Mouse (Mus musculus) midbrain, embryonic 16.5 days (tissue): Measurements from ENCODE around the gene Tet2. TPM values are rescaled to one million over a fixed set of nuclear protein-coding genes. Genes with fewer than 3 reads are reported as not detected.

ENCODE experiments used
- ATAC-seq: fragments of 200-750 bp; cut with Nextera tagmentation; 2 replicates; pipeline ENCODE4 v1.8.0; 2017; ENCODE audit warnings: moderate TSS enrichment
- H3K27ac ChIP-seq: fragments of 300-500 bp; sonication (generic); 2 replicates; pipeline ENCODE4 v1.5.1; 2014; ENCODE audit warnings: mild to moderate bottlenecking, low read length, mixed read lengths
- H3K27me3 ChIP-seq: fragments of 300-500 bp; sonication (generic); 2 replicates; pipeline ENCODE4 v1.6.1; 2014; ENCODE audit warnings: low read depth, low read length, mixed read lengths; ENCODE audit not compliant: control insufficient read depth, insufficient read depth
- H3K36me3 ChIP-seq: fragments of 300-500 bp; sonication (generic); 2 replicates; pipeline ENCODE4 v1.6.1; 2014; ENCODE audit warnings: mild to moderate bottlenecking, low read length, moderate library complexity, mixed read lengths; ENCODE audit not compliant: control insufficient read depth, insufficient read depth
- H3K4me1 ChIP-seq: fragments of 300-500 bp; sonication (generic); 2 replicates; pipeline ENCODE4 v1.6.1; 2014; ENCODE audit warnings: mild to moderate bottlenecking, low read length, mixed read lengths; ENCODE audit not compliant: control insufficient read depth, insufficient read depth
- H3K4me2 ChIP-seq: fragments of 300-500 bp; sonication (generic); 2 replicates; pipeline ENCODE4 v1.6.1; 2014; ENCODE audit warnings: mild to moderate bottlenecking, low read length, mixed read lengths
- H3K4me3 ChIP-seq: fragments of 300-500 bp; sonication (generic); 2 replicates; pipeline ENCODE4 v1.5.1; 2014; ENCODE audit warnings: low read depth, mild to moderate bottlenecking, low read length, moderate library complexity, mixed read lengths
- H3K9ac ChIP-seq: fragments of 300-500 bp; sonication (generic); 2 replicates; pipeline ENCODE4 v1.6.1; 2014; ENCODE audit warnings: low read depth, low read length, mixed read lengths
- H3K9me3 ChIP-seq: fragments of 300-500 bp; sonication (generic); replicated peaks from 2 replicates; pipeline ENCODE4 v1.6.1; 2014; ENCODE audit warnings: mild to moderate bottlenecking, low read length, mixed read lengths; ENCODE audit not compliant: control insufficient read depth, poor library complexity, severe bottlenecking
- WGBS: fragments of 180-500 bp; shearing (Covaris S2); extraction: QIAGEN DNeasy Blood & Tissue Kit; methylation state at CpG from one replicate; pipeline ENCODE4 v1.1.7; 2014; 5-methylcytosine and 5-hydroxymethylcytosine counted together
- polyA plus RNA-seq: library from polyadenylated mRNA; unstranded; fragments of >200 nt; fragmentation: Nextera tagmentation; extraction: Ambion mirVana; gene quantifications from 2 replicates; pipeline ENCODE4 v1.2.1, GENCODE M21; 2015

The Tet2 gene
- polyA plus RNA-seq, 1 experiment from 2014 or later, result 20.6 TPM

DNA sequence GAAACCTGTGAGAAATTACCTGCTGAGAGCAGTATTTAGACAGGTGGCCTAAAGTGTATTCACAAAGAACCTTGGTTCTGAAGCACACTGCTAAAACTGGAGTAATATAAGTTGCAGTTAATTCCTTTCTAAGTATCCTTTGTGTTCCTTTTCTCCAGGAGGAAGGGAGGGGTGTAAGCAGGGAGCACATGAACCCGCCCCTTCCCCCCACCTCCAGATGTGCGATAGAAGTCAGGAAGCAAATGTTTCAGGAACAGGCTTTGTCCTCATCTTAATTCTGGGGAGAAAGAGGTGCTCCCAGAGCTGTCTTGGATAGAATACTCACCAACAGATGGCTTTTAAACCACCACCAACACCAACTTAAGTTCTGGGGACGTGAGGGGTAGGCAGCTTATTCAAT is 82.9 kb downstream of the Tet2 start:
- WGBS, result 81% methylated on average over 3 of the region's 3 CpGs
- no peaks in the 10 kb centered on the region for H3K4me1 ChIP-seq
- H3K9me3 ChIP-seq, result no peaks in the 10 kb centered on the region
- H3K27me3 ChIP-seq, result no peaks in the 10 kb centered on the region
- no peak overlapping the region for H3K4me2 ChIP-seq
- H3K36me3 ChIP-seq, result peaks cover 6% of the 10 kb centered on the region; the same call in 1 of the 2 replicates
- no peak overlapping the region for H3K27ac ChIP-seq
- H3K9ac ChIP-seq, result no peak overlapping the region
- ATAC-seq, result no peak
- H3K4me3 ChIP-seq, result no peak overlapping the region

DNA sequence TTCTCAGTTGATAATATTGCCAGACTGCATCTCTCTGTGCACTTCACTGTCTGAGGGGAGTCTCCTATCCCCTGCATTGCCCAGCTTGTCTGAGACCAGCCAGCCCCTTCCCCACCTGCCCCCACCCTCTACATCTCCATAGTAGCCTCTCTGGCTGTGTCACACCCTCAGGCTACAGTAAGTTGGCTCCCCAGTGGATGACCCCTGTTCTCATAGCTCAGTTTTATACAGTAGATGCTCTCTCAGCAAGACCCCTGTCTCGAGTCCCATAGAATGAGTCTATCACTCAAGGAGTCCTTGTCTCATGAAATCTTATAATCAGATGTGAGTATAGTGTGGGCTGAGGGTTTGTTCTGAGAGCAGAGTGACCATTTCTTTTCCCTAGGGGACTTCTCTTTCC is 85.8 kb downstream of the Tet2 start:
- Histone ChIP-seq H3K27ac (no peak overlapping the region), H3K9me3 (no peaks in the 10 kb centered on the region), H3K4me1 (no peaks in the 10 kb centered on the region), H3K27me3 (no peaks in the 10 kb centered on the region), H3K4me2 (no peak overlapping the region), H3K4me3 (no peak overlapping the region), H3K36me3 (no peaks in the 10 kb centered on the region), H3K9ac (no peak overlapping the region)
- 94% methylated on average over 1 of the region's 1 CpGs for WGBS
- no peak for ATAC-seq

GRCm38 (mm10) chr3:133453896-133454295 is 91.0 kb downstream of the Tet2 start:
- Histone ChIP-seq H3K27me3 (no peaks in the 10 kb centered on the region), H3K36me3 (no peaks in the 10 kb centered on the region), H3K4me2 (no peak overlapping the region), H3K4me1 (no peaks in the 10 kb centered on the region), H3K27ac (no peak overlapping the region), H3K4me3 (no peak overlapping the region), H3K9ac (no peak overlapping the region), H3K9me3 (no peaks in the 10 kb centered on the region)
- no peak for ATAC-seq
- 81% methylated on average over 8 of the region's 8 CpGs for WGBS

DNA sequence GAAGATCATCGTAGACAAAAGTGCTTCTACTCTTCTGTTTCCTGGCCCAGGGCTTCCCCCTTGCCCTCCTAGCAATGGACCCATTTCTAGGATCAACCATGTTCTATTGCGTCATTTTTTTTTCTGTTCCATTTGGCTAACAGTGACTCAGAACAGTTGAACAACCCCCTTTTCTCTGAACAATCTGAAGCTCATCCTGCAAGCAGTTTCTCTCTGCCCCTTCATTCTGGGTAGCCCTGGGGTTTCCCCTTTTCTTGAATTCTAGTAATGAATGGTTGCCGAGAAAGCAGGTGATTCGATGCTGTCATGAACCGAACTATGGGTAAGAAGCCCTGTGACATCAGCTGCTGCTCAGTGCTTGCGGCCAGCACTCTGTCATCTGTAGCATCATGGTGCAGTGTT is 108.0 kb downstream of the Tet2 start:
- H3K4me1 ChIP-seq, result no peaks in the 10 kb centered on the region
- no peak overlapping the region for H3K27ac ChIP-seq
- H3K36me3 ChIP-seq, result no peaks in the 10 kb centered on the region
- H3K27me3 ChIP-seq, result no peaks in the 10 kb centered on the region
- no peaks in the 10 kb centered on the region for H3K9me3 ChIP-seq
- ATAC-seq, result no peak
- 92% methylated on average over 6 of the region's 6 CpGs for WGBS
- no peak overlapping the region for H3K4me3 ChIP-seq
- H3K9ac ChIP-seq, result no peak overlapping the region
- no peak overlapping the region for H3K4me2 ChIP-seq

GRCm38 (mm10) chr3:133436279-133436860 is 108.6 kb downstream of the Tet2 start:
- H3K27me3 ChIP-seq, result no peaks in the 10 kb centered on the region
- H3K9ac ChIP-seq, result no peak overlapping the region
- H3K4me3 ChIP-seq, result no peak overlapping the region
- 90% methylated on average over 4 of the region's 4 CpGs for WGBS
- H3K9me3 ChIP-seq, result no peaks in the 10 kb centered on the region
- no peaks in the 10 kb centered on the region for H3K4me1 ChIP-seq
- H3K27ac ChIP-seq, result no peak overlapping the region
- ATAC-seq, result no peak
- no peak overlapping the region for H3K4me2 ChIP-seq
- no peaks in the 10 kb centered on the region for H3K36me3 ChIP-seq

- Histone ChIP-seq H3K27ac (no peak overlapping the region), H3K4me2 (no peak overlapping the region), H3K36me3 (no peaks in the 10 kb centered on the region), H3K4me1 (no peaks in the 10 kb centered on the region), H3K4me3 (no peak overlapping the region), H3K9me3 (no peaks in the 10 kb centered on the region), H3K9ac (no peak overlapping the region), H3K27me3 (no peaks in the 10 kb centered on the region)
- ATAC-seq, result no peak
- 86% methylated on average over 1 of the region's 1 CpGs for WGBS
These were observed 109.2 kb downstream of the Tet2 start for GRCm38 (mm10) chr3:133435774-133436148.

DNA sequence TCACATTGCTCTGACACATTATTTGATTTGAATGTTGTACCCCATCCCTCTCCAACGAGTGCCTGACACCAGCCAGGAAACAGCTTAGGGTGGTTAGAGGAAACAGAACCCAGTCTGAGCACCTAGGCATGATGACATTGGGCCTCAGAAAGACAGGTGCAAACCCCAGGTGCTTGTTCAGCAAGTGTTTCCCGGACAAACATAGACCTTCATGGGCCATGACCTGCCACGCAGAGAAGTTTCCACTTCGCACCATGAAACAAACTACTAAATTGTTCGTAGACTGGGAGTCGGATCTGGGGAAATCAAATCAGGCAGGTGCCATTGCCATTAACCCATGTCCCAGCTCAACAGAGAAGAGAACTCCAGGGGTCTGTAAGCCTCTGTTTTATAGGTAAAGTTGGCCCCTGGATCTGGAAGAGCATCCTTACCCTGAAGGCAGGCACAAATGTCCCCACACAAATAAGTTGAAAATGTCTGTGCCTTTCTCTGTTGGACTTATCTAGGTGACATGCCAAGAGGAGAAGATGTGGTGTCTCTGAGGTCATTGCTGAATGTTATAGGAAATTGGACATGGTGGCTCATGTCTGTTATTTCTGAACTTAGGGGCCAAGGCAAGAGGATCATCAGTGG is 109.7 kb downstream of the Tet2 start:
- Histone ChIP-seq H3K27me3 (no peaks in the 10 kb centered on the region), H3K27ac (no peak overlapping the region), H3K9me3 (no peaks in the 10 kb centered on the region), H3K4me3 (no peak overlapping the region), H3K36me3 (no peaks in the 10 kb centered on the region), H3K9ac (no peak overlapping the region), H3K4me1 (no peaks in the 10 kb centered on the region), H3K4me2 (no peak overlapping the region)
- 93% methylated on average over 6 of the region's 6 CpGs for WGBS
- ATAC-seq, result no peak

- no peak overlapping the region for H3K4me3 ChIP-seq
- H3K36me3 ChIP-seq, result no peaks in the 10 kb centered on the region
- no peaks in the 10 kb centered on the region for H3K9me3 ChIP-seq
- H3K27ac ChIP-seq, result no peak overlapping the region
- ATAC-seq, result peak; percentile 60; the same call in 1 of the 2 replicates
- no peaks in the 10 kb centered on the region for H3K27me3 ChIP-seq
- H3K4me1 ChIP-seq, result no peaks in the 10 kb centered on the region
- H3K4me2 ChIP-seq, result no peak overlapping the region
- 72% methylated on average over 4 of the region's 4 CpGs for WGBS
- H3K9ac ChIP-seq, result no peak overlapping the region
These were observed 115.4 kb downstream of the Tet2 start for GRCm38 (mm10) chr3:133429394-133430173.

GRCm38 (mm10) chr3:133428003-133428402 is 116.9 kb downstream of the Tet2 start:
- no peak for ATAC-seq
- Histone ChIP-seq H3K27ac (no peak overlapping the region), H3K4me3 (no peak overlapping the region), H3K36me3 (no peaks in the 10 kb centered on the region), H3K27me3 (no peaks in the 10 kb centered on the region), H3K9me3 (no peaks in the 10 kb centered on the region), H3K9ac (no peak overlapping the region), H3K4me1 (no peaks in the 10 kb centered on the region), H3K4me2 (no peak overlapping the region)
- WGBS, result 90% methylated on average over 4 of the region's 4 CpGs
